Mouse (Mus musculus): Measurements from ENCODE around the gene Itga9.

The Itga9 gene

GRCm38 (mm10) chr9:118688921-118689451 lies 82.5 kb downstream of the Itga9 start:
- DNase-seq (ENCODE audit: low spot score) = no peak

DNA sequence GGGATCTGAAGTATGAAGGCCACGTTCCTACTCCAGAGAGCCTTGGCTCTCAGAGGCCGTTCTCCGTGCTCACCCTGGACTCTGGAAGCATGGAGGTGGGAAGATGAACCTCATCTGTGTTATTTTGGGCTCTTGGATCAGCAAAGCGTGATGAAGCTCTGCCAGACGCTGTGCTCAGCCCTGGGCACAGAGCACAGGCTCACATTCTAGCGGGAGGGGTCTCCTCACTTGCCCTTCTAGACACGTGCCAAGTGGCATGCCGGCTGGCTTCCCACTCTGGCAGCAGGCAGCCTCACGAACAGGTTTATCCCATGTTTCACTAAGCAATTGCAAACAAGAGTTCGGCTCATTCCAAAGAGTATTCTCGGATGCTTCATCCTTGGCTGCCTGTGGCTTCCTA lies 86.8 kb downstream of the Itga9 start:
- DNase-seq (ENCODE audit: low spot score) = no peak

DNA sequence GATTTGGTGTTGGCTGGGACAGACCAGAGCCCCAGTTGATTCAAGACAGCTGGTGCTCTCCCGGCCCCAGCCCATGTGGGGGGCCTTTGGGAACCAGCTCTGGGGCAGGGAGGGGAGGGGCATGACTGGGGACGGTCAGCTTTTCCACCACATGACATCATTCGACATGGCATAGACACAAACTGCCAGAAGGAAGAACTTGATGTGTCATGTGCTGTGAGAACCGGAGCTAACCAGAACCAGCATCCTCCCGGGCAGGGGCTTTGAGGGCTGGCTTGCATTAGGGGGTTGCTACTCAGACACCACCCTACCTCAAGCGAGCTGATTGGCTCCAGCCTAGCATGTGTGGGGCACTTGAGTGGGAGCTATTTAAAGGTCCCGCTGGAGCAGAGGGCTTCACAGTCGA lies 87.9 kb downstream of the Itga9 start:
- no peak for DNase-seq (ENCODE audit: low spot score)

GRCm38 (mm10) chr9:118698191-118698590 lies 91.7 kb downstream of the Itga9 start:
- no peak for DNase-seq (ENCODE audit: low spot score)

DNA sequence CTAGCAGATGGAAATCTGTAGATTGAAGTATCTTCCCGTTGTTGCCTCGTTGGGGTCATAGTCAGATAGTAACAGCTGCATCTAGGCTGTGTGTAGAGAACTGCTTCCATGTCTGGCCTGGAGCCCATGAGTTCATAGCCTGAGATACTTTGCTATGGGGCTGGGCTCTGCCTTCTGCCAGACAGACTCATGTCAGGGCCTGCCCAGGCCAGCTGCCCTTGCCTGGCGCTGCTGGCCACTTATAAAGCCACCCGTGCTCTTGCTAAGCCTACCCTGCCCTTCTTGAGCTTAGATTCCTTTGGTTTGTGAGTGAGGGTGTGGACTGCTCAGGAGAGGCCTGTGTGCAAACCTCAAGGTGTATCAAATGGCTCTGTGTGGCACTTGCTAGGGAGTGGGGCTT lies 93.2 kb downstream of the Itga9 start:
- no peak for DNase-seq (ENCODE audit: low spot score)

GRCm38 (mm10) chr9:118700889-118701288 lies 94.4 kb downstream of the Itga9 start:
- no peak for DNase-seq (ENCODE audit: low spot score)

GRCm38 (mm10) chr9:118701791-118702190 lies 95.3 kb downstream of the Itga9 start:
- DNase-seq (ENCODE audit: low spot score) = no peak

GRCm38 (mm10) chr9:118703146-118703545 lies 96.7 kb downstream of the Itga9 start:
- DNase-seq (ENCODE audit: low spot score) = no peak

DNA sequence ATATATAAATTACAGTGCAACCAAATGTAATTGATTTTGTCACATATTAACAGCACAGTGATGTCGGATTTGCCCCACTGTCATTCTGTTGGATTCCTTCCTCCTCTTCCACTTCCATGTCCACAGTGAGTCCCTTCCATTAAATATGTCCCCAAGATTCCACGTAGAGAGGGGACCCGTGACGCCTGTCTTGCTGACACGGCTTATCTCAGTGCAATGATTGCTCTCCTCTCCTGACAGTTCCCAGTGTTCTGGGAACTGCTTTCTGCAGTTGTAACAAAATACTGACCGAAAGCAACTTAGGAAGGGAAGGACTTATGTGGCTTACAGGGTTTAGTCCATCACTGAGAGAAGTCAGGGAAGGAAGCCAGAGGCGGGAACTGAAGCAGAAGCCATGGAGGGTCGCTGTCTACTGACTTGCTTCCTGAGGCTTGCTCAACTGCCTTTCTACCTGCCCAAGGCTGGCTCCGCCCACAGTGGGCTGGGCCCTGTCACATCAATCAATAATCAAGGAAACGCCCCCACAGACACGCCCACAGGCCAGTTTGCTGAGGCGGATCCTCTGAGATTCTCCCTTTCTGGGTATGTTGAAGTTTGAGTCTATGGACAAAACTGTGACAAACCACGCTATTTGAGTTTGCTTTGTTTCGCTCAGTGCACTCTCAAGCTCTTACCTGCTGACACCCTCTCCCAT lies 99.0 kb downstream of the Itga9 start:
- no peak for DNase-seq (ENCODE audit: low spot score)

- no peak for DNase-seq (ENCODE audit: low spot score)
Measured at GRCm38 (mm10) chr9:118706176-118706975, 99.9 kb downstream of the Itga9 start.

DNA sequence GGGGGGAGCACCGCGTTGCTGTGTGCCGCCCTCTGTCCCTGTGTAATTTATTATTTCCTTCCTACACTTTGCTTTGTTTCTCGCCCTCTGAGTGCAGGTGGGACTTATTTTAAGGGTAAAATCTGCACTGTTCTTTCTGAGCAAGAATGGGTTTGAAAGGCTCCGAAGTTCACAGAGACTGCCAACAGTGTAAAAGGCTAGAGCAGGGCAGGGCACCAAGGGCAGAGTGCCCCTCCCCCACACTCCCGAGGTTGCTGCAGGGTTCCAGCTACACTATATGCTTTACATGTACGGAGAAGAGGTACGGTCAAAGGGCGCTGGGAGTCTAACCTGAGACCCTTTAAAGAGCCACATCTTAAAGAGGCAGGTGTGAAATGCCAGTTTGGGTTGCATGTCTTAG lies 104.1 kb downstream of the Itga9 start:
- DNase-seq (ENCODE audit: low spot score) = no peak

- DNase-seq (ENCODE audit: low spot score) = no peak
Measured at GRCm38 (mm10) chr9:118711749-118712148, 105.3 kb downstream of the Itga9 start.

DNA sequence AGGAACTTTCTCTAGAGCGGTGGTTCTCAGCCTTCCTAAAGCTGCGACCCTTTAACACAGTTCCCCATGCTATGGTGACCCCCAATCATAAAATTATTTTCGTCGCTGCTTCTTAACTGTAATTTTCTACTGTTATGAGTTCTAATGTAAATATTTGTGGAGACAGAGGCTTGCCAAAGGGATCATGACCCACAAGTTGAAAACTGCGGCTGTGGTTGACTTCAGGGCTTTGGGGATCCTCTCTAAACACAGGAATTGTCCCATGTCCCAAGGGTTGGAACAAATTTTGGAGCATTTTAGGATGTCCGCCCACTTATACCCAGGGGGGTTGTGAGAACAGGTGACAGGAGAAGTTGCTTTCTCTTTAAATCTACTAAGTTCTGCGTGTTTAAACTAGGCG lies 107.0 kb downstream of the Itga9 start:
- no peak for DNase-seq (ENCODE audit: low spot score)

- DNase-seq (ENCODE audit: low spot score) = no peak
Measured at GRCm38 (mm10) chr9:118714536-118714935, 108.0 kb downstream of the Itga9 start.

- no peak for DNase-seq (ENCODE audit: low spot score)
Measured at GRCm38 (mm10) chr9:118715971-118716628, 109.6 kb downstream of the Itga9 start.

GRCm38 (mm10) chr9:118717436-118717835 lies 110.9 kb downstream of the Itga9 start:
- DNase-seq (ENCODE audit: low spot score) = no peak

DNA sequence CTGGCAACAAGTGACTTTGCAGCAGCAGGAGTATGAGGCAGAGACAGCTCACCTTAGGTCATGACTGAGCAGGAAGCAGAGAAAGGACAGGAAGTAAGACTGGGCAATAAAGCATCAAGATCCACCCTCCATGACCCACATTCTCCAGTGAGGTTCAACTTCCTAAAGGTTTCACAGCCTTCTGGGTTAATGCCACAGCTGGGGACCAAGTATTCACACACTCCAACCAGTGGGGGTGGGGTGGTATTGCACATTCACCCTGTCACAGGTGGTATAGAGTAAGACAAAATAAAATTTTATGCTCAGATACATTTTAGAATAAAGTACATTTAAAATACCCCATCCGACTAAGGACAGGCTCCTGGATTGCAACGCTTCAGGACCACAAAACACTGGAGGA lies 112.0 kb downstream of the Itga9 start:
- no peak for DNase-seq (ENCODE audit: low spot score)

GRCm38 (mm10) chr9:118721056-118721455 lies 114.6 kb downstream of the Itga9 start:
- no peak for DNase-seq (ENCODE audit: low spot score)

GRCm38 (mm10) chr9:118722789-118723325 lies 116.4 kb downstream of the Itga9 start:
- no peak for DNase-seq (ENCODE audit: low spot score)

GRCm38 (mm10) chr9:118725128-118725527 lies 118.6 kb downstream of the Itga9 start:
- no peak for DNase-seq (ENCODE audit: low spot score)

- DNase-seq (ENCODE audit: low spot score) = no peak
Measured at GRCm38 (mm10) chr9:118726550-118726949, 120.1 kb downstream of the Itga9 start.

GRCm38 (mm10) chr9:118728296-118728695 lies 121.8 kb downstream of the Itga9 start:
- DNase-seq (ENCODE audit: low spot score) = no peak

All from testis, postnatal 14 days (tissue).